Mouse (Mus musculus): ENCODE results near the gene Mtfmt. TPM values are rescaled to one million over a fixed set of nuclear protein-coding genes. Genes with fewer than 3 reads are reported as not detected.

Gene Mtfmt
- polyA plus RNA-seq, 1 experiment from 2014 or later, result 11.8 TPM

DNA sequence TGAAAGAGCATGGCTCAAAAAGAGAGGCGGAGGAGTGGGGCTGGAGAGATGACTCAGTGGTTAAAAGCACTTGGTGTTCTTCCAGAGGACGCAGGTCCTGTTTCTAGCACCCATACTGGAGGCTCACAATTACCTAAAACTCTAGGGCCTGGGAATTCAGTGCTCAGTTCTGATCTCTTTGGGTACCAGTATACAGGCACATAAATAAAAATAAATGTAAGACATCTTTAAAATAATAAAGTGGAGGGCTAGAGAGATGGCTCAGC is 30.5 kb upstream of the Mtfmt start:
- no peak overlapping the region for H3K4me2 ChIP-seq
- no peak overlapping the region for H3K9ac ChIP-seq
- H3K4me1 ChIP-seq, result peaks cover 14% of the 10 kb centered on the region
- WGBS, result 87% methylated on average over 2 of the region's 2 CpGs
- no peak for ATAC-seq (ENCODE audit: extremely low read depth, insufficient number of reproducible peaks, low FRiP score, low TSS enrichment)
- H3K4me3 ChIP-seq, result no peak overlapping the region
- H3K27ac ChIP-seq (replicated peaks), result peak overlapping the region; percentile 37; the same call in 1 of the 2 replicates
- H3K36me3 ChIP-seq, result no peaks in the 10 kb centered on the region
- 0 out of 2 replicates have a peak, but pooled peaks cover 8% of the 10 kb centered on the region for H3K27me3 ChIP-seq (replicated peaks)
- no peaks in the 10 kb centered on the region for H3K9me3 ChIP-seq

DNA sequence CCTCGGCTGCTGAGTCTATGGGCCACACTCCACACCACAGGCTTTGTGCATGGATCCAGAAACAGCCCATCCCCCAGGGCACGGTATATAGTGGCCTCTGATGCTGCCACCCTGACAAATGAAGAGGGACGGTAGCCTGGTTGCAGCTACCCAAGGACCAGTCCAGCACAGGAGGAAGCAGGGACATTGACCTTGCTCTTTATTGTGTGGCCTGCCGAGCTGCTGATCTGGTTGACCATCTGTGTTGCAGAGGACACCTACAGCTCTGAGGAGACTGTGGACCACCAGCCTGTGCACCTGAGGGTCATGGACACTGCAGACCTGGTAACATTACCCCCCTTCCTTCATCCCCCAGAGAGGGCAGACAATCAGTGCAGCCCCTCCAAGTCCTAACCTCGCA is 28.3 kb upstream of the Mtfmt start:
- 0 out of 2 replicates have a peak, but pooled peaks cover 3% of the 10 kb centered on the region for H3K36me3 ChIP-seq
- H3K27me3 ChIP-seq (replicated peaks), result no peaks in the 10 kb centered on the region
- H3K9ac ChIP-seq, result no peak overlapping the region
- no peak overlapping the region for H3K27ac ChIP-seq (replicated peaks)
- 71% methylated on average over 5 of the region's 5 CpGs for WGBS
- no peak overlapping the region for H3K4me2 ChIP-seq
- H3K9me3 ChIP-seq, result no peaks in the 10 kb centered on the region
- peaks cover 14% of the 10 kb centered on the region for H3K4me1 ChIP-seq
- H3K4me3 ChIP-seq, result no peak overlapping the region
- ATAC-seq (ENCODE audit: extremely low read depth, insufficient number of reproducible peaks, low FRiP score, low TSS enrichment), result no peak

DNA sequence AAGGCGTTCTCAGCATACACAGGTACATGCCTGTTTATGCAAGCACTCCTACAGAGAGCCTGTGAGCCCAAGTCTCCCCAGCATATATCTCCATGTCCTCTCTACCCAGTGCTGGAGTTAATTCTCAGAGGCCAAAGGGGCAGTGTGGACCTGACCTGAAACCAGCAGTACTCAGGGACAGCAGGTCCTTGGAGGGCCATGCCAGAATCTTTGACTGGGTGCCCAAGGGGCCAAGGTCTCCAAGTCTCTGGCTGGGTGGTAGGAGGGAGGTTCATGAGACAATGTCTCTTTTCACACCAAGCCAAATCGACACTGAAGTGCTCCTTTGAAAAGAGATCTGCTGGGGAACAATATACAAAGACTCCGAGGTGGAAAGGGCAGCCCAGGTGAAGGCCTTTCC is 27.7 kb upstream of the Mtfmt start:
- H3K9ac ChIP-seq, result no peak overlapping the region
- H3K36me3 ChIP-seq, result 0 out of 2 replicates have a peak, but pooled peaks cover 3% of the 10 kb centered on the region
- peaks cover 14% of the 10 kb centered on the region for H3K4me1 ChIP-seq
- WGBS, result 69% methylated on average over 3 of the region's 3 CpGs
- H3K4me2 ChIP-seq, result no peak overlapping the region
- H3K27ac ChIP-seq (replicated peaks), result no peak overlapping the region
- no peaks in the 10 kb centered on the region for H3K27me3 ChIP-seq (replicated peaks)
- no peak overlapping the region for H3K4me3 ChIP-seq
- no peaks in the 10 kb centered on the region for H3K9me3 ChIP-seq
- ATAC-seq (ENCODE audit: extremely low read depth, insufficient number of reproducible peaks, low FRiP score, low TSS enrichment), result no peak

DNA sequence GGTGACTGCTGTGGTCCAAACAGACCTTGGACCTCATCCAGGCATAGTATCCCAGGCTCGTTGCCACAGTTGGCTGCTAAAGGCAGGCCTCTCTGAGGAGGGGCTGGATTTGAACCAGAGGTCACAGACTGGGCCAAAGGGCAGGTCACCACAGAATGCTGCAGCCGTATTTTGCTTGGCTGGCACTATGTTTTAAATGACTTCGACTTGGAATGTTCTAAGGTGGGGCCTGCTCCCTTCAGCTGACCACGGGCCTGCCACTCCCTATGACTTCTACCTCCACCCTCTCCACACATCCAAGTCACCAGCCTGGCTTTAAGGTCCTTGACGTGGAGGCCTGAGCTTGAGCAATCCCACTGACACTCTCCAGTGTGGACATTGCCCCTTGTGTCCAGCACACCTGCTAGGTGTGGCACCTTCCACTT is 26.7 kb upstream of the Mtfmt start:
- ATAC-seq (ENCODE audit: extremely low read depth, insufficient number of reproducible peaks, low FRiP score, low TSS enrichment), result no peak
- H3K9ac ChIP-seq, result no peak overlapping the region
- 67% methylated on average over 5 of the region's 5 CpGs for WGBS

DNA sequence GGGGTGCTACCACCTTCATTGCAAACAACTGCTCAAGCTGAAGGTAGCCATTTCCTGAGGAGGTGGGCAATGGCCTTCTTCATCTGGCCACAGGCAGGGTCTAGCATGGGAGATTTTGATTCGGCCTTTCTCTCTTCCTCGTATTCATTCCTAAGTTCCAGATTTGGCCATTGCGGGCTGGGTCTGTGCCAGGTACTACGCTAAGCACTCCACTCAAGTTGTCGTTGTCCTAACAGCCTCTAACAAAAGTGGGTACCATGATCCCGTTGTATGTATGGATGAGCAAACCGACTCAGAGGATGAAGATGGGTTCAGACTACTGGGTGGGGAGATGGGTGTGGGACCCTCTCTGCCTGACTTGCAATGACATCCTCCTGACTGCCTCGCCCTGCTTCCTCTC is 25.2 kb upstream of the Mtfmt start:
- 0 out of 2 replicates have a peak, but pooled peaks cover 3% of the 10 kb centered on the region for H3K36me3 ChIP-seq
- no peak overlapping the region for H3K4me2 ChIP-seq
- ATAC-seq (ENCODE audit: extremely low read depth, insufficient number of reproducible peaks, low FRiP score, low TSS enrichment), result no peak
- H3K27me3 ChIP-seq (replicated peaks), result 0 out of 2 replicates have a peak, but pooled peaks cover 3% of the 10 kb centered on the region
- no peak overlapping the region for H3K4me3 ChIP-seq
- 90% methylated on average over 8 of the region's 8 CpGs for WGBS
- H3K9me3 ChIP-seq, result no peaks in the 10 kb centered on the region
- H3K9ac ChIP-seq, result no peak overlapping the region
- H3K27ac ChIP-seq (replicated peaks), result no peak overlapping the region
- no peaks in the 10 kb centered on the region for H3K4me1 ChIP-seq

More for the DNA sequence above, 26.7 kb upstream of the Mtfmt start:
- Histone ChIP-seq H3K4me1 (peaks cover 12% of the 10 kb centered on the region), H3K27ac (replicated peaks) (no peak overlapping the region), H3K4me3 (no peak overlapping the region), H3K27me3 (replicated peaks) (0 out of 2 replicates have a peak, but pooled peaks cover 1% of the 10 kb centered on the region), H3K4me2 (no peak overlapping the region), H3K9me3 (no peaks in the 10 kb centered on the region), H3K36me3 (0 out of 2 replicates have a peak, but pooled peaks cover 3% of the 10 kb centered on the region)

DNA sequence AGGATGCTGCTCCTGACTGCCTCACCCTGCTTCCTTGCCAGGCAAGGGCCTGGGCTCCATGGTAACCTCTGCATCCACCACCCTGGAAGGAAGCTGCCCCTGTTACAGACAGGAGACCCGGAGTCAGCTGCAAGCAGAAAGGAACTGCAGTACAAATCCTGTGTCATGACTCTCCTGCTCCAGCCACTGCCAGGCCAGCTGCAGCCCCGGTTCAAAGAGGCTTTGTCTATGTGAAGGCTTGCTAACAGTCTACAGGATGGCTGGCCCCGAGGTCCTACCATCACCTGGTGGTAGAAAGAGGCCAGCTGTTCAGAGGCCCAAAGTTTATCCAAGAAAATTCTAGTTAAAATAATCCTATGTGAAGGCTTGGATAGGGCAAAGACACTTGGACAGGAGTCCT is 24.3 kb upstream of the Mtfmt start:
- Histone ChIP-seq H3K27ac (replicated peaks) (no peak overlapping the region), H3K36me3 (0 out of 2 replicates have a peak, but pooled peaks cover 3% of the 10 kb centered on the region), H3K4me1 (no peaks in the 10 kb centered on the region), H3K9ac (no peak overlapping the region), H3K4me3 (no peak overlapping the region), H3K27me3 (replicated peaks) (peaks cover 3% of the 10 kb centered on the region; the same call in 1 of the 2 replicates), H3K4me2 (no peak overlapping the region), H3K9me3 (no peaks in the 10 kb centered on the region)
- ATAC-seq (ENCODE audit: extremely low read depth, insufficient number of reproducible peaks, low FRiP score, low TSS enrichment), result no peak
- WGBS, result 55% methylated on average over 3 of the region's 3 CpGs

DNA sequence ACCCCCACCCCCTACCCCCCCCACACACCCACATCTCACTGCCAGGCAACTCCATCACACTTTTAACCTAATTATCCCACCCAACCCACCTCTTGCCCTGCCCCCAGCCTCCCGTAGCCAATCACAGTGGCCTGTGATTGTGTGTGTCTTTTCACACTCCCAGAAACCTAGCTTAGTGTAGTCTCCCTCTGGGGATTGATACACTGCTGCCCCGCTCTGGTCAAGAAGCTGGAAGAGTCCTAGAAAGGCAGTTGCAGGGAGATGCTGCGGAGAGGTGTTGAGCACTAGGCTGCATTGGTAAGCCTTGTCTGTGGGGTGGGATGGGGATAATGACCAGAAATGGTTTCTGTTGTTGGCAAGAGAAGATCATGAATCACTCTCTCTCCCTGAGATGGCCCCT is 17.8 kb upstream of the Mtfmt start:
- Histone ChIP-seq H3K4me1 (no peaks in the 10 kb centered on the region), H3K4me3 (no peak overlapping the region), H3K27me3 (replicated peaks) (peaks cover 3% of the 10 kb centered on the region; the same call in 1 of the 2 replicates), H3K27ac (replicated peaks) (no peak overlapping the region), H3K36me3 (no peaks in the 10 kb centered on the region), H3K4me2 (no peak overlapping the region), H3K9ac (no peak overlapping the region), H3K9me3 (no peaks in the 10 kb centered on the region)
- ATAC-seq (ENCODE audit: extremely low read depth, insufficient number of reproducible peaks, low FRiP score, low TSS enrichment), result no peak
- 34% methylated on average over 3 of the region's 3 CpGs for WGBS

DNA sequence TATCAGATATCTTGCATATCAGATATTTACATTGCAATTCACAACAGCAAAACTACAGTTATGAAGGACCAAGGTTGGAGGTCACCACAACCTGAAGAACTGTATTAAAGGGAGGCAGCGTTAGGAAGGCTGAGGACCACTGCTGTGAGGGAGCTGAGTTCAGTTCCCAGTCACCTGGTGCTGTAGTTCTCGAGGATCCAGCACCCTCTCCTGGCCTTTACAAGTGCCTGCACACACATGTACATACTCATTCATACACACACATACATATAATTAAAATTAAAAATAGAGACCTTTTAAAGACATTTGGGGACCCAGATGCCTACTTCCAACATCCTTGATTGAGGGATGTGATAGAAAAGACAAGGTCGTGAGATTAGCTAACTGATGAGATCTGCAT is 15.9 kb upstream of the Mtfmt start:
- H3K27me3 ChIP-seq (replicated peaks), result no peaks in the 10 kb centered on the region; the same call in 1 of the 2 replicates
- no peak overlapping the region for H3K27ac ChIP-seq (replicated peaks)
- no peaks in the 10 kb centered on the region for H3K4me1 ChIP-seq
- no peaks in the 10 kb centered on the region for H3K9me3 ChIP-seq
- no peak overlapping the region for H3K4me3 ChIP-seq
- H3K36me3 ChIP-seq, result no peaks in the 10 kb centered on the region
- no peak for ATAC-seq (ENCODE audit: extremely low read depth, insufficient number of reproducible peaks, low FRiP score, low TSS enrichment)
- H3K9ac ChIP-seq, result no peak overlapping the region
- 63% methylated on average over 3 of the region's 3 CpGs for WGBS
- no peak overlapping the region for H3K4me2 ChIP-seq

DNA sequence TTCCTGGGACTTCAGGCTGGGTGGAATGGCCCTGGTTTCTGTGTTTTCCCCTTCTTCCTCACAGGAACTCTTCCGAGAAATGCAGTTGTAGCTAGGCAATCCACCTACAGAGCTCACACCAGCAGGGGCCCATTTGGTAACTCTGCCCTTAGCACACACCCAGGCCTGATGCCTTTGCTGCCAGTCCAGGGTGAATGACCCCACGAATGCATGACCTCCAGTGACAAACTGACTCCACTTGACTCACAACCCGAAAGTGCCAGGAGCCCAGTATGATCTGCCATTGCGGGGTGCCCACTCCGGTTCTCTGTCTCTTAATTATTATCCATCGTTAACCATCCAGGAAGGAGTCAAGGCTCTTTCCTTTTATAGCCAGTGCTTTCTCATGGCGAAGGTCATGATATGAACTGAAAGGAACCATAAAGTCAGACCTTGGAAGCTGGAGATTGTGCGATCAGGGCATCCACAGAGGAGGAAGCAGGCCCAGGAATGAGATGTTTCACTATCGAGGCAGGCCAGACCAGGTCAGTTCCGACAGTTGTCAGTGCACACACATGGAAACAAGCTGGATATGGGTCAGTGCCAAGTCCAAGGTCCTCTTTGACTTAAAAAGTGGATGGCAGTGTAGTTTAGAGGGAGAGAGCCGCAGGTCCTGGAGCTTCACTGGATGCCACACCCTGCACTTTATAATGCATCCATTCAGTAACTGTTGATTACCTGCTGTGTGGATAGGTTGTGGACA is 12.7 kb upstream of the Mtfmt start, which contains the start of gene Slc51b:
TSS of gene Slc51b (minus strand) at position 196 of the 742 bp plus-strand sequence.
- H3K4me1 ChIP-seq, result no peaks in the 10 kb centered on the region
- no peaks in the 10 kb centered on the region for H3K9me3 ChIP-seq
- no peak within 1 kb of the TSS for H3K9ac ChIP-seq
- H3K27ac ChIP-seq (replicated peaks), result no peak within 1 kb of the TSS
- no peak within 1 kb of the TSS for H3K4me3 ChIP-seq
- no peak for ATAC-seq (ENCODE audit: extremely low read depth, insufficient number of reproducible peaks, low FRiP score, low TSS enrichment)
- no peaks in the 10 kb centered on the region for H3K27me3 ChIP-seq (replicated peaks)
- no peak within 1 kb of the TSS for H3K4me2 ChIP-seq
- no peaks in the 10 kb centered on the region for H3K36me3 ChIP-seq
- WGBS, result 71% methylated on average over 11 of the region's 11 CpGs

DNA sequence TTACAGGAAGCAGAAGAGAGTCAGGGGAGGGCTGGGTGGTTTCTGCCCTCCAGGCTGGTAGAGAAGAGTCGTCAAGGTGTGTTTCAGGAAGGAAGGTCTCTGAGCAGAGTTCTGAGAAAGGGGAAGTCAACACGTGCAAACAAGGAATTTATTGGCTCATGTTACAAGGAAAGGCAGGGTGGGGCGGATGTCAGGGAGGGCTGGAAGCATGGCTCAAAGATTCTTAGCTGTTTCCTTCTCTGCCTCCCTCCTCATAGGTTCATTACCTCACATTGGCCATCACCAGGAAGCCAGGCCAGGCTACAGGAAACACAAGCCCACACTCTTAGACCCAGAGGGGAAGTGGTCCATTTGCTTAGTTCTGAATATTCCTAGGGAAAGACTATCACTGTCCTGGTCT is 11.2 kb upstream of the Mtfmt start:
- WGBS, result 27% methylated on average over 3 of the region's 3 CpGs
- Histone ChIP-seq H3K27me3 (replicated peaks) (no peaks in the 10 kb centered on the region), H3K4me1 (no peaks in the 10 kb centered on the region), H3K9me3 (no peaks in the 10 kb centered on the region), H3K36me3 (no peaks in the 10 kb centered on the region), H3K27ac (replicated peaks) (no peak overlapping the region), H3K4me2 (no peak overlapping the region), H3K4me3 (no peak overlapping the region), H3K9ac (no peak overlapping the region)
- no peak for ATAC-seq (ENCODE audit: extremely low read depth, insufficient number of reproducible peaks, low FRiP score, low TSS enrichment)

DNA sequence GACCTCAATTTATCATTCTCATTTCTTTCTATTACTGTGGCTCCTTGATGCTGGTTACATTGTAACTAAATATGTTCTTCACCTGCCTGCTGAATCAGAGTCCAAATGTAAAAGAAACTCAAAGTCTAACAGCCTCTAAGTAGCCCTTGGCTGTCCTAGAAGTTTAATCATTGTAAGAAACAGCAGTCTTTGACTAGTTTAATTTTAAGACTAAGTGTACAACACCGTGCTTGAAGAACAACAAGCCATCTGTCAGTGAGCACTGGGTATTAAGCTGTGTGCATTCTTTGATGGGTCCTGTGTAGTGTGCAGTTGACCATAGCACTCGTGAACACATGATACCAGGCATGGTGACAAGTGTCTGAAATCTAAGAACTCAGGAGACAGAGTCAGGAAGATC is 8.1 kb upstream of the Mtfmt start:
- no peaks in the 10 kb centered on the region for H3K4me1 ChIP-seq
- no peaks in the 10 kb centered on the region for H3K27me3 ChIP-seq (replicated peaks)
- no peak overlapping the region for H3K4me2 ChIP-seq
- no peaks in the 10 kb centered on the region for H3K36me3 ChIP-seq
- no peak overlapping the region for H3K27ac ChIP-seq (replicated peaks)
- no peak overlapping the region for H3K9ac ChIP-seq
- ATAC-seq (ENCODE audit: extremely low read depth, insufficient number of reproducible peaks, low FRiP score, low TSS enrichment), result no peak
- no peaks in the 10 kb centered on the region for H3K9me3 ChIP-seq
- H3K4me3 ChIP-seq, result no peak overlapping the region
- 64% methylated on average over 2 of the region's 2 CpGs for WGBS

DNA sequence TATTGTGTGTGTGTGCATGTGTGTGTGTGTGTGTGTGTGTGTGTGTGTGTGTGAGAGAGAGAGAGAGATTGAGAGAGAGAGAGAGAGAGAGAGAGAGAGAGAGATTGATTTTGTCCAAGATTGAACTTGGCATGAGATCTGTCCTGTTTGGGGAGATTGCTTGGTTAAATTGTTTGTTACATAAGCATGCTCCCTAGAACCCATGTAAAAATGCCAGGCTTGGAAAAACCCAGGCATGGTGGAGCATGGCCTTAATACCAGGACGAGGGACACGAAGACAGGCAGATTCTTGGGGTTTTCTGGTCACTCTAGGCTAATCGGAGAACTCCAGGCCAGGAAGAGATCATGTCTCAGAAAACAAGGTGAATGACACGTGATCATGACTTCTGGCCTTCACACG is 7.6 kb upstream of the Mtfmt start:
- Histone ChIP-seq H3K4me1 (no peaks in the 10 kb centered on the region), H3K27me3 (replicated peaks) (no peaks in the 10 kb centered on the region), H3K4me3 (no peak overlapping the region), H3K9ac (no peak overlapping the region), H3K9me3 (no peaks in the 10 kb centered on the region), H3K4me2 (no peak overlapping the region), H3K27ac (replicated peaks) (no peak overlapping the region), H3K36me3 (no peaks in the 10 kb centered on the region)
- WGBS, result 69% methylated on average over 5 of the region's 5 CpGs
- no peak for ATAC-seq (ENCODE audit: extremely low read depth, insufficient number of reproducible peaks, low FRiP score, low TSS enrichment)

Data from heart, embryonic 13.5 days (tissue).